Mouse (Mus musculus): ENCODE data around the gene Acy3.

DNA sequence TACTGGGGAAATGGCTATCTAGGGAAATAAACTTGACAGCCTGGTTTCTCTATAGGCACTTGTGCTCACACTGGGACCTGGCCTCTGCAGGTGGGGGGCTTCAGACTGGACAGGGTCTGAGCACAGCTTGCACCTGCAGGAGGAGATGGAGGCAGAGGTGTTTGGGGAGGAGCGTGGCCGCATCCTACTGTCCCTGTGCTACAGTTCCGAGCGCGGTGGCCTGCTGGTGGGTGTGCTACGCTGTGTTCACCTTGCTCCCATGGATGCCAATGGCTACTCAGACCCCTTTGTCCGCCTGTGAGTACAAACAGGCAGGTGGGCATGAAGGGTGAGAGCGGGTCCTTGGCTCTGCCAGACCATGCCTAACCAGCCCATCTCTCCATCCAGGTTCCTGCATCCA lies 19.6 kb downstream of the Acy3 start:
- no peak for TF ChIP-seq CTCF (IDR thresholded peaks at IDR 0.05; ENCODE audit: low read depth)
- no peak for TF ChIP-seq EP300 (IDR thresholded peaks at IDR 0.05; ENCODE audit: low read depth)

All from liver, embryonic 14.5 days (tissue).